Mouse (Mus musculus) mouse trophoblast stem cell (cell line): ENCODE results near the gene Gm4858.
"Not testable (repeated sequence)": the region's sequence is repeated elsewhere in the genome, so short reads cannot be mapped to it uniquely, and the experiment has no call there.

Experiments
- in situ Hi-C, 2 experiments: fragments of 300-500 bp; cut with MseI, MboI; formaldehyde crosslinking; loops; 2 replicates in 1 of 2; 3 replicates in 1 of 2; pipeline ENCODE4 v1.15.1; 2025

Gene Gm4858

GRCm38 (mm10) chr3:93068523-93068922 is at the start of gene Gm4858:
Gene Gm4858, plus strand, starts transcription at chr3:93068823.
- in situ Hi-C loops: not testable (repeated sequence)

DNA sequence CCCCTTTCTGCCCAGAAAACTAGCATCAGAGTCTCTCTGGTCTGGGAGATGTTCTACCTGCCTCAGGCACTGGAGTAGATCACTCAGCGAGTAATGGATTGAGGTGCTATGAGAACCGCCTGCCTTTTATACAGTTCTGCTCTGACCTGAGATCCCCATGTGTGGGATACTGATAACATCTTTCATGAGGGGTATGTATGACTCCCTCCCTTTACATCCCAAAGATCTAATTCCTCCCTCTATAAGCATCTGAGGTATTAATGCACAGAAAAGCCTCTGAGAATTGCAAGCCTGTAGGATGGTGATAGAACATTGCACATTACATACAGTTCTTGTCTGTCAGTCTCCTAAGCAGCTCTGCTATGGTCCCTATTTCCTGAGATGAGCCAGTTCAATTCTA is 49.7 kb upstream of the Gm4858 start, which contains the start of gene Lce1m:
TSS of gene Lce1m (minus strand) at position 101 of the 400 bp plus-strand sequence.
- in situ Hi-C loops: no loop called here

DNA sequence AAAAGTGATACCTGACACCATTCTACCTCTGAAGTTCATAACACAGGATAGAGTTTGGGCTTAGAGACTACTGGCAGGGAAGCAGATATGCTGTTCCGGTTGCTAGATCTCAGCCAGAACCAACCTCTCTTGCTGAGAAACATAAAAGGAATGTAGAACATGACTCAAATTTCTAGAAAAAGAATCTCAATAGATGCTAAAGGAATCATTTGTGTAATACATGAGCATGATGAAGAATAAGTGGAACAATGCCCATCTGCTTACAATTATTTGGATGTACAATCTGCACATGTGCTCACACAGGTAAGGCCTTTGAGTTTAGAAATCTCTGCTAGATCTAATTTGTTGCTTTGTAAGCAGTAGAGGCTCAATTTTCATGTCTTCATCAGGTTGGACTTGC is 47.5 kb upstream of the Gm4858 start:
- in situ Hi-C loops: no loop called here

- in situ Hi-C loops: no loop called here
Observed at GRCm38 (mm10) chr3:93023411-93024184, 45.0 kb upstream of the Gm4858 start.

GRCm38 (mm10) chr3:93025486-93025885 is 43.1 kb upstream of the Gm4858 start:
- in situ Hi-C loops: no loop called here

GRCm38 (mm10) chr3:93031450-93031849 is 37.2 kb upstream of the Gm4858 start:
- in situ Hi-C loops: loop anchor here (5.0 to 10.0 kb wide), 2 partner anchors 109 to 127 kb away; no protein-coding TSS in a partner anchor

DNA sequence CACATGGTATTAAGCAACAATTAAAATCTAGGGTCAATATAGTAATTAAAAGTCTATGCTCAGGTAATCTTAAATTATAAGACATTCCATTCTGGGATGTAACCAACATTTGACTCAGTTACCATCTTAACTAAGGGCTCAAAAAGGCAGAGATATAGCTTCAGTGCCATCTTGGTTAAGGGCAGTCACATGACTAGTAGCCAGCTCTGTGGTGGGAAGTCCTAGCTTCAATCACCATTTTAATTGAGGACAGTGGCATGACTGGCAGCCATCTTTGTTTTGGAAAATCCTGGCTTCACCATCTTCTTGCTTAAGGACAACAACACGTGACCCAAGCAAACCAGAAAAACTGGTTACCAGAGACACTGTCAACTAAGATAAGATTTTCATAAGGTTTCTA is 18.4 kb upstream of the Gm4858 start:
- in situ Hi-C loops: no loop called here

DNA sequence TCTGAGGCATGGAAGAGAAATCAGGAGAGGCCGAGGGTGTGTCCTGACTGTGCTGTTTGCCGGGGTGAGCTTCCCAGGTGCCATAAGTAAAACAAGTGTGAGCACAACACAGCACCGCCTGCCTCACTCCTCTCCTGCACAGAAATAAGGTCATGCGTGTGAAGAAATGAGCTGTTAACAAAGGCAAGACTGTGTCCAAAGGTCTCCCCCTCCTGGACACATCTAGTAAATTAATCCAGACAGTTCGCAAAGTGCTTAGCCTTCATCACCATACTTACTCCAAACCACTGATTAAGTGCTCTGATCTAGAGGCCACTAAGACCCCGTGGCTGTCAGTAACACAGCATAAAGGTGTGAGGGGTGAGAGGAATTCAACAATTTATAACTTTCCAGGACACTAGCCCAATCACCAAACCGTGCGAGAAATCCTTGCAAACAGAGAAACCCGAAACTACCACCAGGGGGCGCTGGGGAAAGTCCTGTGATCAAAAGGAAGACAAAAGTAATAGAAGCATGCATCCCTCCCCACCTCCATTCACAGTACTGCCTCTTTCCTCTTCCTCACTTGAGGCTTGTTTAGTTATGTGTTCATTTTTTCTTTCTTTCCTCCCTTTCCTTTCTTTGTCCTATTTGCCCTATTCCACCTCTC is 15.7 kb upstream of the Gm4858 start:
- in situ Hi-C loops: no loop called here

GRCm38 (mm10) chr3:93086631-93087030 is 18.0 kb downstream of the Gm4858 start:
- in situ Hi-C loops: no loop called here

- in situ Hi-C loops: not testable (repeated sequence)
Observed at GRCm38 (mm10) chr3:93093581-93093980, 25.0 kb downstream of the Gm4858 start.

- in situ Hi-C loops: no loop called here
Observed at GRCm38 (mm10) chr3:93096447-93096846, 27.8 kb downstream of the Gm4858 start.

DNA sequence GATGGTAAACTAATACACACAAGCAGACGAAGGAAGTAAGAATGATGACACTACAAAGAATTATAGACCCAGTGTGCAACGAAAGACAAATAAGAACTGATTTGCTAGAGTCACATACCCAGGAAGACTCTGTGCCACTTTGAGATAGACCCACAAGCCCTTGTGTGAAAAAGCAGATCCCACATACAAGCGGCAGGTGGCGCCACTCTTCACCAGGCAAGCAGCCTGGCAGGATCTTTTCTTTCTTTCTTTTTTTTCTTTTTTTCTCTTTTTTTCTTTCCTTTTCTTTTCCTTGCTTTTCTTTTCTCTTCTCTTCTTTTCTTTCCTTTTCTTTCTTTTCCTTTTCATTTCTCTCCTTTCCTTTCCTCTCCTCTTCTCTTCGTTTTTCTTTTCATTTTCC is 43.0 kb downstream of the Gm4858 start:
- in situ Hi-C loops: loop anchor here (10.0 kb wide), 1 partner anchor 193 kb away; no protein-coding TSS in a partner anchor

DNA sequence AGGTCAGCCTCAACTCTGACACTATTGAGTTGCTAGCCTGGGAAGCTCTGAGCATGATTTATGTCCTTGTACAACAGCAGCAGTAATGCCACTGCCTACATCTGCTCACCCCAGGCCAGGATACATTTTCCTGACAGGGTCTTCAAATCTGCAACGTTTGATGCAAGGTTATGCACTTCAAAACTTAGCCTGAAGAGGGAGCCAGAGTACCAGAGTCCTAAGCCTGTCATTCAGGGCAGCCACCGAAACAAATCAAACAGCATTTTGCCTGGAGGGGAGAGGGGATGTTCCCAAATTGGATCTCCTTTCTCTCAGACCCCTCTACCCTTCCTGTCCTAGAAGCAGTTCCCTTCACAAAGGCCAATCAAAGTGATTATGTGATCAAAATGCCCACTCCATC is 45.9 kb downstream of the Gm4858 start:
- in situ Hi-C loops: loop anchor here (10.0 kb wide), 1 partner anchor 190 kb away; no protein-coding TSS in a partner anchor

DNA sequence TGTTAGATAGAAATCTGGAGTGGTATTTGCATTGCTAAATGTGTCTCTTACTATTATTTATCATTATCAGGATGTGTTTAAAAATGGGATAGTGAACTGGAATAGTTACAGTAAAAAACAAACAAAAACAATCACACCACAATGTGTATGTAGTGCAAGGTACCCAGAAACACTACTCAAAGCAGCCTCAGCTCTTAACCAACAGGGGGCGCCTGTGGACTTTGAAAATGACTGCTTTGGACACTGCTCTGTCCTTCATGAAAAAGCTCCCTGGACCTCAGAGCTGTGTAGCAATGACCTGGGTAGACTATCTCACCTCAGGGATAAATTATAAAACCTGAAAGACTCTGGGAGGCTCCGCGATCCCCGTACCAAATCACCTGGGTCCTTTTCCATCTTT is 50.5 kb downstream of the Gm4858 start:
- in situ Hi-C loops: loop anchor here (10.0 kb wide), 1 partner anchor 186 kb away; no protein-coding TSS in a partner anchor
